Mouse (Mus musculus) liver, embryonic 15.5 days (tissue): Measurements from ENCODE around the gene Zfp672. TPM values are rescaled to one million over a fixed set of nuclear protein-coding genes. Genes with fewer than 3 reads are reported as not detected.

Experiments used
- ATAC-seq: fragments of 200-750 bp; cut with Nextera tagmentation; 2 replicates; pipeline ENCODE4 v1.8.0; 2017; ENCODE audit warnings: moderate number of reproducible peaks, mild to moderate bottlenecking, moderate library complexity; ENCODE audit not compliant: insufficient read depth
- H3K27ac ChIP-seq: fragments of 300-500 bp; sonication (generic); replicated peaks from 2 replicates; pipeline ENCODE4 v1.5.1; 2015; ENCODE audit warnings: mild to moderate bottlenecking, inconsistent platforms
- H3K27me3 ChIP-seq: fragments of 300-500 bp; sonication (generic); 2 replicates; pipeline ENCODE4 v1.6.1; 2015; ENCODE audit warnings: mild to moderate bottlenecking, inconsistent platforms
- H3K36me3 ChIP-seq: fragments of 300-500 bp; sonication (generic); replicated peaks from 2 replicates; pipeline ENCODE4 v1.6.1; 2015; ENCODE audit warnings: moderate library complexity, mild to moderate bottlenecking, inconsistent platforms
- H3K4me1 ChIP-seq: fragments of 300-500 bp; sonication (generic); replicated peaks from 2 replicates; pipeline ENCODE4 v1.6.1; 2015; ENCODE audit warnings: inconsistent platforms
- H3K4me2 ChIP-seq: fragments of 300-500 bp; sonication (generic); 2 replicates; pipeline ENCODE4 v1.6.1; 2015; ENCODE audit warnings: moderate library complexity, mild to moderate bottlenecking, inconsistent platforms
- H3K4me3 ChIP-seq: fragments of 300-500 bp; sonication (generic); replicated peaks from 2 replicates; pipeline ENCODE4 v1.5.1; 2015; ENCODE audit warnings: mild to moderate bottlenecking, inconsistent platforms
- H3K9ac ChIP-seq: fragments of 300-500 bp; sonication (generic); 2 replicates; pipeline ENCODE4 v1.6.1; 2015; ENCODE audit warnings: moderate library complexity, mild to moderate bottlenecking, inconsistent platforms
- H3K9me3 ChIP-seq: fragments of 300-500 bp; sonication (generic); replicated peaks from 2 replicates; pipeline ENCODE4 v1.6.1; 2016; ENCODE audit warnings: inconsistent platforms
- WGBS: fragments of 180-500 bp; shearing (Covaris S2); methylation state at CpG from one replicate; pipeline ENCODE4 v1.1.7; 2015; ENCODE audit warnings: mixed read lengths; ENCODE audit not compliant: insufficient replicate concordance; 5-methylcytosine and 5-hydroxymethylcytosine counted together
- polyA plus RNA-seq: library from polyadenylated mRNA; unstranded; fragments of >200 nt; fragmentation: Nextera tagmentation; extraction: Ambion mirVana; gene quantifications from 2 replicates; pipeline ENCODE4 v1.2.1, GENCODE M21; 2015

Gene Zfp672
- polyA plus RNA-seq, 1 experiment from 2014 or later = 35.0 TPM

DNA sequence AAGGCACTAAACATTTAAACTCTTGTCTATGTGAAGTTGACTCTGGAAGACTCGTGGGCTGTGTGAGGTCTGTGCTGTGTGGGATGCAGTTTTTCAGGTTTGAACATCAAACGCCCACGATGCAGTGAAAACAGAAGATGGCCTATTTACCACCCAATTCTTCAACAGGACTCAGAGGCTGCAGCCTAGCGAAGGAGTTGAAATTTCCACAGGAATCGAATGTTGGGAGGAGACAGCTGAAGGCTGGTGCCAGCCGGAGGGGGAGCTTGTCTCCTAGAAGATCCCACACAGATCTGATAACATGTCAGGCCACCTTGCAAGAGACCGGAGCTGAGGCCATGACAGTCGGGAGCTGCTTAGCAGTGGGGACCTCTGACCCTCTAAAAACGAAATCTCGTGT lies 24.3 kb upstream of the Zfp672 start:
- Histone ChIP-seq H3K27ac (peak overlapping the region; percentile 94), H3K36me3 (peaks cover 4% of the 10 kb centered on the region), H3K4me3 (no peak overlapping the region), H3K9me3 (no peaks in the 10 kb centered on the region), H3K27me3 (no peaks in the 10 kb centered on the region), H3K4me2 (0 out of 2 replicates have a peak overlapping the region, but pooled peaks have one; percentile 7), H3K4me1 (peaks cover 79% of the 10 kb centered on the region), H3K9ac (no peak overlapping the region)
- ATAC-seq = no peak
- WGBS = 51% methylated on average over 10 of the region's 10 CpGs

DNA sequence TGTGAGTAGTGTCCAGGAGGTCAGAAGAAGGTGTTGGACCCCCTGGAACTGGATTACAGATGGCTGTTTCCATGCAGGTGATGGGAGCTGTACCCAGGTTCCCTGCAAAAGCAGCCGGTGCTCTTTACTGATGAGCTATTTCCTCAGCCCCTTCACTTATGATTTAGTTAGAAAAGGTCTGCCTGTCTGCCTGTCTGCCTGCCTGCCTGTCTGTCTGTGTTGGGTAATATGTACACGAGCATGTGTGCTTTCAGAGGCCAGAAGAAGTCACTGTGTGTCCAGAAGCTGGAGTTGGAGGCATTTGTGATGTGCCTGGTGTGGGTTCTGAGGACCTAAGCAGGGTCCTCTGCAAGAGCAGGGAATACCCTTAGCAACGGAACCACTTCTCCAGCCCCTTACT lies 23.6 kb upstream of the Zfp672 start:
- H3K27ac ChIP-seq = peak overlapping the region; percentile 94
- peak overlapping the region; percentile 57 for H3K4me2 ChIP-seq
- H3K4me1 ChIP-seq = peaks cover 86% of the 10 kb centered on the region
- H3K27me3 ChIP-seq = no peaks in the 10 kb centered on the region
- peak overlapping the region; percentile 43; the same call in 1 of the 2 replicates for H3K9ac ChIP-seq
- H3K9me3 ChIP-seq = no peaks in the 10 kb centered on the region
- 36% methylated on average over 3 of the region's 3 CpGs for WGBS
- no peak for ATAC-seq
- peaks cover 7% of the 10 kb centered on the region for H3K36me3 ChIP-seq
- 0 out of 2 replicates have a peak overlapping the region, but pooled peaks have one; percentile 26 for H3K4me3 ChIP-seq

DNA sequence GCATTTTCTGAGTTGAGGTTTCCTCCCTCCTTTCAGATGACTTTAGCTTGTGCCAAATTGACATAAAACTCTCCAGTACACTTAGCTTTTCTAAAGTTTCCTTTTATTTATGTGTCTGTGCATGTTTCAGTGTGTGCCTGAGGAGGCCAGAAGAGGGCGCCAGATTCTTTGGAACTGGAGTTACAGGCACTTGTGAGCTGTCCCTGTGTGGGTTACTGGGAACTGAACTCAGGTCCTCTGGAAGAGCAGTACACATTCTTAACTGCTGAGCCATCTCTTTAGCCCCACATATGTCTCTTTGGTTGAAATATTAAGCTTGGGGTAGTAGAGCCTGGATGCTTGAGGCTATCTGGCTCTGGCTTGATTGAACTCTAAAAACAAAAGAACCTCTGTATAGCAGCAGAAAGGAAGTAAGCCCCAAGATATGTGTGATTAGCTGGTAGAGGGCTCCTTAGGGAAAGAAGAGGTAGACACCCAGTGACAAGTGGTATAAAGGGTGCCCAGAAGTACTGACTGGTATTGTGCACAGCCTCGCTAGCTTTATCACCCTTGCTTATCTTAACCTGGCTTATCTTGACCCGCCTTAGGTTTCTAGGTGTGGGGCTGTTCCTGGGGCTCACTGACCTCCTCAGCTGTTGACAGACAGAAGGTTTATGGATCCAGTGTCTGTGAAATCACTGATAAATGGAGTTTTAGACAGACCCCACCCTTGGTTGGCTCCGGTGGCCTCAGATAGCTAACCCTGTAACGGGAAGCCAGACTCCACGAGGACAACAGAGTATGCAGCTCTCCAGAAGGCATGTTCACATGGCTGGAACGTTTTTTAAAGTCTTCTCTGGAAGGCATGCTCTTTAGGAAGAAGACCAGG lies 22.8 kb upstream of the Zfp672 start:
- peaks cover 12% of the 10 kb centered on the region for H3K36me3 ChIP-seq
- 10% methylated on average over 7 of the region's 7 CpGs for WGBS
- ATAC-seq = peak; percentile 93
- H3K9ac ChIP-seq = peak overlapping the region; percentile 43; the same call in 1 of the 2 replicates
- H3K27ac ChIP-seq = peak overlapping the region; percentile 94
- H3K9me3 ChIP-seq = no peaks in the 10 kb centered on the region
- H3K4me1 ChIP-seq = peaks cover 78% of the 10 kb centered on the region
- H3K27me3 ChIP-seq = no peaks in the 10 kb centered on the region
- peak overlapping the region; percentile 57 for H3K4me2 ChIP-seq
- H3K4me3 ChIP-seq = 0 out of 2 replicates have a peak overlapping the region, but pooled peaks have one; percentile 26

DNA sequence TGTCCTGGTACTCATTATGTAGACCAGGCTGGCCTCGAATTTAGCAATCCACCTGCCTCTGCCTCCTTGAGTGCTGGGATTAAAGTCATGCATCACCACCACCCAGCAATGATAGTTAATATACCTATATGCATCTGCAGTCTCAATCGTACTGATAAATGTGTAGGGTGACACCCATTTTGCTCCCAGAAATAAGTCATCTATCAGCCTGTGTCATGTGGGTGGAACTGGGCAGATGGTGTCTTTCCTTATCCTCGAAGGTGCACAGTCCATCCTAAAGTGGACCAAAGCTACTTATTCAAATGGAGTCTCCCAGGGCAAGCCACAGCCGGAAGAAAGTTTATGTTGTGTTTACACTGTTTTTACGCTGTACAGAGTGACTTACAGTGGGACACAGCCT lies 21.0 kb upstream of the Zfp672 start:
- Histone ChIP-seq H3K27me3 (no peaks in the 10 kb centered on the region), H3K9me3 (no peaks in the 10 kb centered on the region), H3K4me1 (peaks cover 76% of the 10 kb centered on the region), H3K36me3 (peaks cover 29% of the 10 kb centered on the region), H3K9ac (peak overlapping the region; percentile 9; the same call in 1 of the 2 replicates), H3K4me3 (no peak overlapping the region), H3K4me2 (peak overlapping the region; percentile 23), H3K27ac (peak overlapping the region; percentile 94)
- 36% methylated on average over 5 of the region's 5 CpGs for WGBS
- ATAC-seq = peak; percentile 65

DNA sequence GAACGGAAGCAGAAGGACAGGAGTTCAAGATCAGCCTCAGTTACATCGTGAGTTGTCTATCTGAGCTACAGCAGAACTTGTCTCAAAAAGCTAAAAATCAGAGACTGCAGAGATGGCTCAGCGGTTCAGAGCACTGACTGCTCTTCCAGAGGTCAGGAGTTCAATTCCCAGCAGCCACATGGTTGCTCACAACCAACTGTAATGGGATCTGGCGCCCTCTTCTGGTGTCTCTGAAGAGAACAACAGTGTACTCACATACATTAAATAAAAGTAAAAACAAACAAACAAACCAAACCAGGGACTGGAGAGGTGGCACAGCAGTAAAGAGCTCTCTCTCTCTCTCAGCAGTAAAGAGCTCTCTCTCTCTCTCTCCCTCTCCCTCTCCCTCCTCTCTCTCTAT lies 20.5 kb upstream of the Zfp672 start:
- H3K27me3 ChIP-seq = no peaks in the 10 kb centered on the region
- ATAC-seq = no peak
- peaks cover 75% of the 10 kb centered on the region for H3K4me1 ChIP-seq
- H3K27ac ChIP-seq = peak overlapping the region; percentile 94
- H3K9me3 ChIP-seq = no peaks in the 10 kb centered on the region
- no peak overlapping the region for H3K9ac ChIP-seq
- peak overlapping the region; percentile 23 for H3K4me2 ChIP-seq
- H3K36me3 ChIP-seq = peaks cover 34% of the 10 kb centered on the region
- WGBS = 76% methylated on average over 4 of the region's 4 CpGs
- H3K4me3 ChIP-seq = no peak overlapping the region

DNA sequence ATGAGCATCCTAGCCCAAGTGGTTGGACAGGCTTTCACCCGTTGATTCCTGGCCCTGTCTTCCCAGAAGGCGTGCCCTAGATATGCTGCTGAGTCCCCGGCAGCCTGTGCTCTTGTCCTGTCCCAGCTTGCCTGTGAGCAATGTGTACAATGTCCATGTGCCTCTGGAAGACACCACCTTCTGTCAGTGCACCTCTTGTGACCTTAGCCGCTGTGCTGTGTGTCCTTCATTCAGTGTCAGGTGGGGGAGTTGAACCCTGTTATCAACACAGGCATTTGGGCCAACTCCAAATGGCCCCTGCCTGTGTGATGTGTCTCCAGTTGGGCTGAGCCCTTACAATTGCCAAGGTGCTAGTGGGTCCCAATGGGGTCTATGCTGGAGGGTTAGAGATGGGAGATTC lies 16.6 kb upstream of the Zfp672 start:
- H3K4me3 ChIP-seq = no peak overlapping the region
- peaks cover 60% of the 10 kb centered on the region for H3K36me3 ChIP-seq
- peaks cover 36% of the 10 kb centered on the region for H3K4me1 ChIP-seq
- H3K27me3 ChIP-seq = no peaks in the 10 kb centered on the region
- ATAC-seq = no peak
- H3K9ac ChIP-seq = no peak overlapping the region
- no peak overlapping the region for H3K27ac ChIP-seq
- no peak overlapping the region for H3K4me2 ChIP-seq
- WGBS = 83% methylated on average over 4 of the region's 4 CpGs
- H3K9me3 ChIP-seq = no peaks in the 10 kb centered on the region

DNA sequence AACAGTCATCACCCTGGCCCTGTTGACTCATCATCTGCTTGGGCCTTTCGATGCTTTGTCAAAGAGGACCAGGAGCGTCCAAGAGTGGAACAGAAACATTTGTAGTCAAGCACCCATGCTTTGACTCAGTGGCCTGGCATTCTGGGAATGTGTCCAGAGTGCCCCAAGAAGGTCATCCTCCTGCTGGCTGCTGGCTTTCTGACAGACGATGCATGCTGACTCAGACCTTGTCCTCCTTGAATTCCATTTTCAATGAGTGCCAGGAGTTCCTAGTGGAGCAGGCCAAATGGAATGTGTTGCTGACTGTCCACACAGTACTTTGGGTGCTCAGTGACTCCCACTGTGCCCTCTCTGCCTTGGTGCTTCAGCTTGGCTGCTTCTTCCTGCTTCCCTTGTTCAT lies 4.6 kb upstream of the Zfp672 start:
- no peak overlapping the region for H3K9ac ChIP-seq
- no peaks in the 10 kb centered on the region for H3K9me3 ChIP-seq
- 0 out of 2 replicates have a peak overlapping the region, but pooled peaks have one; percentile 16 for H3K27ac ChIP-seq
- no peaks in the 10 kb centered on the region for H3K27me3 ChIP-seq
- peaks cover 59% of the 10 kb centered on the region for H3K36me3 ChIP-seq
- WGBS = 77% methylated on average over 3 of the region's 3 CpGs
- ATAC-seq = no peak
- H3K4me2 ChIP-seq = no peak overlapping the region
- H3K4me3 ChIP-seq = no peak overlapping the region
- H3K4me1 ChIP-seq = peaks cover 28% of the 10 kb centered on the region

DNA sequence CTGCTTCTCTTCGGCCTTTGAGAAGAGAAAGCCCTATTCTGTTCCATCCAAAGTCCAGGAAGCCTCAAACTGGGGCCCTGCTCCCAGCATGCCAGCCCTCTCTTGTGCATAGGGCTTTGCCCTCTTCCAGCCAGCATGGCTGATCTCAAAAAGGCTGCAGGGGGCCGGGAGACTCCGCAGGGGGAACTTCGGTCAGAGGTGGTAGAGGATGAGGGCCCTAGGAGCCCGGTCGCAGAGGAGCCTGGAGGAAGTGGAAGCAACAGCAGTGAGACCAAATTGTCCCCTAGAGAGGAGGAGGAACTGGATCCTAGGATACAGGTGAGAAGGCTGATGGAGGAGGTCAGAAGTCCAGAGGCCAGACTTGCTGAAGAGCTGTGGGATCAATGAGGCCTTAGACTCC lies 1.4 kb upstream of the Zfp672 start:
- ATAC-seq = no peak
- no peaks in the 10 kb centered on the region for H3K27me3 ChIP-seq
- WGBS = 77% methylated on average over 6 of the region's 6 CpGs
- H3K9ac ChIP-seq = peak overlapping the region; percentile 86
- H3K9me3 ChIP-seq = no peaks in the 10 kb centered on the region
- peaks cover 50% of the 10 kb centered on the region for H3K4me1 ChIP-seq
- peak overlapping the region; percentile 86 for H3K4me2 ChIP-seq
- H3K27ac ChIP-seq = peak overlapping the region; percentile 95
- peaks cover 50% of the 10 kb centered on the region for H3K36me3 ChIP-seq
- peak overlapping the region; percentile 82 for H3K4me3 ChIP-seq

DNA sequence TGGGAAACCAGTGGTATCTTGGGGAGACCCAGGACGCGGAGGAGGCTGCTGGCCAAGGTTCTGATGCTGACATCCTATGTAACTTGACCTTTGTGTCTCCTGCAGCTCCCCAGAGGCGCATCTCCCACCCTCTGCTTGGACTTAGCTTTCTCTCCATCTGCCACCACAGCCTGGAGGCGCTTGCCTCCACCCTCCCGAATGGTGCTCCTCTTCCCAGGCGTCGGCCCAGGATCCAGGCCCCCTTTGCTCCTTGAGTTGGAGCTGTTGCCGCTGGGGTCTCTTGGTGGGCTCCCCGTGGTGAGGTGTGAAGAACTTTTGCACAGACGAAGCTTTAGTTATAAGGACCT lies 983 bp upstream of the Zfp672 start:
- ATAC-seq = no peak
- peaks cover 46% of the 10 kb centered on the region for H3K36me3 ChIP-seq
- peak overlapping the region; percentile 86 for H3K9ac ChIP-seq
- H3K27ac ChIP-seq = peak overlapping the region; percentile 95
- no peaks in the 10 kb centered on the region for H3K9me3 ChIP-seq
- no peaks in the 10 kb centered on the region for H3K27me3 ChIP-seq
- peak overlapping the region; percentile 82 for H3K4me3 ChIP-seq
- H3K4me2 ChIP-seq = peak overlapping the region; percentile 86
- peaks cover 50% of the 10 kb centered on the region for H3K4me1 ChIP-seq
- 18% methylated on average over 10 of the region's 10 CpGs for WGBS

DNA sequence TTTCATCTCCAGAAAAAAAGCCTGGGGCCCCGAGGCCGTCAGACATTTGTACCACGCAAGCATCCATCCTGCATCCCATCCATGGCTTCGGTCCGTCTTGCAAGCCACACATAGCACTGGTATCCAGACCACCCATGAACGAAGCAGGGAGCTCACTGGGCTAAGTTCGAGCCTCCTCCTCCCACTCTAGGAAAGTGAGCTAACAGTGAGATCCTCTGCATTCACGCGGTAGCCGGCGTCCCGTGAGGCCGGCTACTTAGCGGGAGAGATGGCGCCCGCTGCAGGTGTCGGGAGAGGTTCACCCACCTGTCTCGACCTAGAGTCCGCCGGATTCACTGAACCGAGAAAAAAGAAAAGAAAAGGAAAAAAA lies 248 bp downstream of the Zfp672 start:
- Histone ChIP-seq H3K27ac (peak overlapping the region; percentile 95), H3K4me3 (peak overlapping the region; percentile 82), H3K4me2 (peak overlapping the region; percentile 86), H3K4me1 (peaks cover 59% of the 10 kb centered on the region), H3K9me3 (no peaks in the 10 kb centered on the region), H3K27me3 (no peaks in the 10 kb centered on the region), H3K36me3 (peaks cover 37% of the 10 kb centered on the region), H3K9ac (peak overlapping the region; percentile 86)
- peak; percentile 17; the same call in 1 of the 2 replicates for ATAC-seq
- under 1% methylated on average over 21 of the region's 21 CpGs for WGBS

DNA sequence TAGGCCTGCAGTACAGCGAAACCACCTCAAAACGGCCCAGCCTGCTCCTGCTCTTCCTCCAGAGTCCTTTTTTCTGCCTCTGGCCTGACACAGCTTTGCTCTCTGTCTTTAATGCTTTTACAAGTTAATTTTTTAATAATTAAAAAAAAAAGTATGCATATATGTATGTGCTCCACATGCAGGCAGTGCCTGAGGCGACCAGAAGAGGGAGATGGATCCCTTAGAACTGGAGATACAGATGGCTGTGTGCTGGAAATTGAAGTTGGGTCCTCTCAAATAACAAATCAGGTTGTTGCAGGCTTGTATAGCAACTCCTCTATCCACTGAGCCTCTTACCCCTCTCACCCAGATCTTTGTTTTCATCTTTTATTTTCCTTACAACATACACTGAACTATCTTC lies 3.4 kb downstream of the Zfp672 start:
- 87% methylated on average over 3 of the region's 3 CpGs for WGBS
- H3K4me1 ChIP-seq = peaks cover 58% of the 10 kb centered on the region
- no peak for ATAC-seq

More for the DNA sequence above, 3.4 kb downstream of the Zfp672 start:
- Histone ChIP-seq H3K27me3 (no peaks in the 10 kb centered on the region), H3K27ac (no peak overlapping the region), H3K9me3 (no peaks in the 10 kb centered on the region), H3K4me2 (no peak overlapping the region), H3K36me3 (peaks cover 19% of the 10 kb centered on the region), H3K4me3 (no peak overlapping the region), H3K9ac (no peak overlapping the region)
